Mouse (Mus musculus) hindbrain, embryonic 11.5 days (tissue): ENCODE results near the gene Bahcc1. TPM values are rescaled to one million over a fixed set of nuclear protein-coding genes. Genes with fewer than 3 reads are reported as not detected.
A peak's percentile ranks its signal among the peaks of the same experiment; 100 is the strongest.

Experiments used
- ATAC-seq: fragments of 200-750 bp; cut with Nextera tagmentation; 2 replicates; pipeline ENCODE4 v1.8.0; 2017; ENCODE audit warnings: mild to moderate bottlenecking, moderate TSS enrichment, moderate library complexity; ENCODE audit not compliant: low FRiP score
- DNase-seq: peaks from one replicate; pipeline ENCODE4 v3.0.0-alpha.2; 2015; ENCODE audit warnings: low spot score
- H3K27ac ChIP-seq: fragments of 300-500 bp; sonication (generic); 2 replicates; pipeline ENCODE4 v1.5.1; 2014; ENCODE audit warnings: mild to moderate bottlenecking, low read depth, low read length
- H3K27me3 ChIP-seq: fragments of 300-500 bp; sonication (generic); 2 replicates; pipeline ENCODE4 v1.6.1; 2014; ENCODE audit warnings: mild to moderate bottlenecking, low read length, moderate library complexity, mixed read lengths; ENCODE audit not compliant: control insufficient read depth, insufficient read depth
- H3K36me3 ChIP-seq: fragments of 300-500 bp; sonication (generic); 2 replicates; pipeline ENCODE4 v1.6.1; 2014; ENCODE audit warnings: mild to moderate bottlenecking, low read length, moderate library complexity, mixed read lengths; ENCODE audit not compliant: control insufficient read depth, insufficient read depth
- H3K4me1 ChIP-seq: fragments of 300-500 bp; sonication (generic); replicated peaks from 2 replicates; pipeline ENCODE4 v1.6.1; 2014; ENCODE audit warnings: low read length, mixed read lengths; ENCODE audit not compliant: control insufficient read depth, insufficient read depth
- H3K4me2 ChIP-seq: fragments of 300-500 bp; sonication (generic); replicated peaks from 2 replicates; pipeline ENCODE4 v1.6.1; 2014; ENCODE audit warnings: mild to moderate bottlenecking, low read depth, low read length
- H3K4me3 ChIP-seq: fragments of 300-500 bp; sonication (generic); 2 replicates; pipeline ENCODE4 v1.5.1; 2014; ENCODE audit warnings: low read depth, low read length
- H3K9ac ChIP-seq: fragments of 300-500 bp; sonication (generic); 2 replicates; pipeline ENCODE4 v1.6.1; 2014; ENCODE audit warnings: low read depth, low read length
- H3K9me3 ChIP-seq: fragments of 300-500 bp; sonication (generic); 2 replicates; pipeline ENCODE4 v1.6.1; 2016; ENCODE audit warnings: low read length; ENCODE audit not compliant: control insufficient read depth
- WGBS: fragments of 180-500 bp; shearing (Covaris S2); extraction: QIAGEN DNeasy Blood & Tissue Kit; methylation state at CpG from one replicate; pipeline ENCODE4 v1.1.7; 2014; 5-methylcytosine and 5-hydroxymethylcytosine counted together
- polyA plus RNA-seq: library from polyadenylated mRNA; unstranded; fragments of >200 nt; fragmentation: Nextera tagmentation; extraction: Ambion mirVana; gene quantifications from 2 replicates; pipeline ENCODE4 v1.2.1, GENCODE M21; 2014

Bahcc1 gene
- polyA plus RNA-seq, 1 experiment from 2014 or later, result 23.1 TPM

DNA sequence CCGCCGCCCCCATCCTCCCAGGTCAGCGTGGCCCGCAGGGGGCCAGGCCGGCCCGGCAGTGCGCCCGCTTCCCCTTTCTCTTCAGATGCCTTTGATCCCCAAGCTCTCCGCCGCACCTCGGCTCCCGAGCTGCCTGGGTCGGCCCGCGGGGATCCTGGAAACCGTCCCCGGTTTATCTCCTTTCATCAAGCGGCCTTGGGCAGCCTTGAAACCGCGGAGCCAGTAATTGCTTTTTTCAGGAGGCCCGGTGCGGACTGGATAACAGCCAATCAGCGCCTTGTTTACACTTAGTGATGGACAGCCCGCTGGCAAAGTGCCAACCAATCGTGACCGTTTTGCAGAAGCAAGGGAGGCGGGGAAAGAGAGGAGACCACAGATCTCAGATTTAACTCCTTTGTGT is 1.4 kb upstream of the Bahcc1 start:
- peak overlapping the region; percentile 87 for H3K4me3 ChIP-seq
- H3K4me1 ChIP-seq, result peaks cover 29% of the 10 kb centered on the region
- no peaks in the 10 kb centered on the region for H3K9me3 ChIP-seq
- ATAC-seq (peak; percentile 70), DNase-seq (peak; percentile 100)
- peak overlapping the region; percentile 79 for H3K4me2 ChIP-seq
- H3K27ac ChIP-seq, result peak overlapping the region; percentile 99
- peak overlapping the region; percentile 99 for H3K9ac ChIP-seq
- H3K36me3 ChIP-seq, result no peaks in the 10 kb centered on the region
- no peaks in the 10 kb centered on the region for H3K27me3 ChIP-seq
- under 1% methylated on average over 19 of the region's 27 CpGs for WGBS

DNA sequence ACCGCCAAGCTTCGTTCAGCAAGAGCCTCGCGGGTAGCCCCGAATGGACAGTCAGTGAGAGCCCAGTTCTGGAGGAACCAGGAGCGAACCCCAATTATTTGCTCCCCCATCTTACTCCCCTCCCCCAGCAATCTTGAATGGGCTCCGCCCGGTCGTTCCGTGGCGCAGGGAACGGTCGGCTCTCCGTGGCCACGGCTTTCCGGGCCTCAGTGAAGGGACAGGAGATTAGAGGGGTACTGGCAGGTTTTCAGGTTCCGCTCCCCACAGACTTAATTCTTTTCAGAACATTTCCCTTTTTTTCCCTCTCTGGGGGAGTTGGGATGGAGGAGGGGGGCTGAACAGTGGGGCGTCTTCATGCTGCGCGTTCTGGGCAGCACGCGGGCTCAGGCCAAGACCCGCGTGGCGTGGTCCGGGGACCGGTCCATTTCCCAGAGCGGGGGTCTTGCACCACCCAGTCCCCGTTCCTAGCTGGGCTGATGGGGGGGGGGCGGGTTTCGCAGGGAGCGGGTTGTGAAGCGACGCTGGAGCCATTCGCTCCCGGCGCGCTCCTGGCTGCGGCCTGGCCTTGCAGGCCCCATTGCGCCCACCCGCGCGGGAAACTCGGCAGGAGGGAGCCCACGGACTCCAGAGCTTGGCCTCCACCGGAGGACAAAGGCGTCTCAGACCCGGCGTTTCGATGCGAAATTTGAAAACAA is 841 bp downstream of the Bahcc1 start:
- H3K9me3 ChIP-seq, result no peaks in the 10 kb centered on the region
- DNase-seq, result peak; percentile 81
- H3K27ac ChIP-seq, result peak overlapping the region; percentile 99
- ATAC-seq, result no peak
- H3K4me3 ChIP-seq, result peak overlapping the region; percentile 87
- H3K36me3 ChIP-seq, result no peaks in the 10 kb centered on the region
- WGBS, result under 1% methylated on average over 51 of the region's 51 CpGs
- H3K9ac ChIP-seq, result peak overlapping the region; percentile 99
- H3K4me1 ChIP-seq, result peaks cover 11% of the 10 kb centered on the region
- peak overlapping the region; percentile 95 for H3K4me2 ChIP-seq
- no peaks in the 10 kb centered on the region for H3K27me3 ChIP-seq

GRCm38 (mm10) chr11:120234136-120234775 is 1.5 kb downstream of the Bahcc1 start:
- DNase-seq, result no peak
- no peak for ATAC-seq
- under 1% methylated on average over 52 of the region's 52 CpGs for WGBS
- H3K4me3 ChIP-seq, result peak overlapping the region; percentile 87
- peak overlapping the region; percentile 95 for H3K4me2 ChIP-seq
- H3K36me3 ChIP-seq, result no peaks in the 10 kb centered on the region
- H3K9ac ChIP-seq, result peak overlapping the region; percentile 99
- no peaks in the 10 kb centered on the region for H3K9me3 ChIP-seq
- peak overlapping the region; percentile 99 for H3K27ac ChIP-seq
- no peaks in the 10 kb centered on the region for H3K27me3 ChIP-seq
- H3K4me1 ChIP-seq, result peaks cover 11% of the 10 kb centered on the region

GRCm38 (mm10) chr11:120234776-120235181 is 2.0 kb downstream of the Bahcc1 start:
- H3K27me3 ChIP-seq, result no peaks in the 10 kb centered on the region
- under 1% methylated on average over 39 of the region's 39 CpGs for WGBS
- DNase-seq, result peak; percentile 84
- H3K4me1 ChIP-seq, result peaks cover 14% of the 10 kb centered on the region
- ATAC-seq, result no peak
- no peaks in the 10 kb centered on the region for H3K9me3 ChIP-seq
- peak overlapping the region; percentile 87 for H3K4me3 ChIP-seq
- no peaks in the 10 kb centered on the region for H3K36me3 ChIP-seq
- H3K9ac ChIP-seq, result peak overlapping the region; percentile 99
- H3K27ac ChIP-seq, result peak overlapping the region; percentile 99
- peak overlapping the region; percentile 95 for H3K4me2 ChIP-seq

GRCm38 (mm10) chr11:120235385-120236113 is 2.8 kb downstream of the Bahcc1 start:
- Histone ChIP-seq H3K4me3 (peak overlapping the region; percentile 87), H3K4me2 (peak overlapping the region; percentile 95), H3K4me1 (peaks cover 14% of the 10 kb centered on the region), H3K36me3 (no peaks in the 10 kb centered on the region), H3K27me3 (no peaks in the 10 kb centered on the region), H3K9ac (peak overlapping the region; percentile 100), H3K27ac (peak overlapping the region; percentile 99), H3K9me3 (no peaks in the 10 kb centered on the region)
- DNase-seq (peak; percentile 82), ATAC-seq (no peak)
- WGBS, result under 1% methylated on average over 31 of the region's 40 CpGs

- H3K4me2 ChIP-seq, result peak overlapping the region; percentile 95
- H3K27me3 ChIP-seq, result no peaks in the 10 kb centered on the region
- H3K36me3 ChIP-seq, result no peaks in the 10 kb centered on the region
- no peak for ATAC-seq
- peak overlapping the region; percentile 99 for H3K27ac ChIP-seq
- DNase-seq, result no peak
- 2% methylated on average over 11 of the region's 13 CpGs for WGBS
- H3K9me3 ChIP-seq, result no peaks in the 10 kb centered on the region
- H3K4me3 ChIP-seq, result peak overlapping the region; percentile 87
- H3K4me1 ChIP-seq, result peaks cover 17% of the 10 kb centered on the region
- peak overlapping the region; percentile 100 for H3K9ac ChIP-seq
Observed at GRCm38 (mm10) chr11:120236114-120236437, 3.3 kb downstream of the Bahcc1 start.

GRCm38 (mm10) chr11:120236438-120237165 is 3.9 kb downstream of the Bahcc1 start:
- Histone ChIP-seq H3K27me3 (no peaks in the 10 kb centered on the region), H3K4me1 (peaks cover 23% of the 10 kb centered on the region), H3K4me2 (peak overlapping the region; percentile 95), H3K9ac (peak overlapping the region; percentile 100), H3K27ac (peak overlapping the region; percentile 99), H3K9me3 (no peaks in the 10 kb centered on the region), H3K4me3 (peak overlapping the region; percentile 87), H3K36me3 (no peaks in the 10 kb centered on the region)
- DNase-seq, result peak; percentile 84
- no peak for ATAC-seq
- whole genome bisulfite sequencing, result under 1% methylated on average over 52 of the region's 96 CpGs
